Mouse (Mus musculus) liver, adult 2 months (tissue): ENCODE measurements around the gene Cuta.
"Not testable (repeated sequence)": the region's sequence is repeated elsewhere in the genome, so short reads cannot be mapped to it uniquely, and the experiment has no call there.

Source experiments
- CTCF ChIP-seq: fragments of 200-500 bp; IDR thresholded peaks from 2 replicates; pipeline ENCODE4 v1.5.1; 2011; ENCODE audit warnings: low read depth, low read length, control low read depth
- POLR2A ChIP-seq: fragments of 200-500 bp; IDR thresholded peaks from 2 replicates; pipeline ENCODE4 v1.6.1; 2011; ENCODE audit warnings: low read length, control low read depth; ENCODE audit not compliant: insufficient read depth; ENCODE audit errors: extremely low read depth

GRCm38 (mm10) chr17:26907506-26907905, 31.9 kb downstream of the Cuta start:
- not testable (repeated sequence) for TF ChIP-seq POLR2A, CTCF
